Mouse (Mus musculus) embryonic fibroblast, embryonic 13.5 days (primary cell): ENCODE data around the gene Rpusd2.

Experiments used
- CTCF ChIP-seq: IDR thresholded peaks from 2 replicates; pipeline ENCODE4 v1.5.1; 2011; ENCODE audit warnings: mild to moderate bottlenecking, control low read depth, low read length, moderate library complexity, borderline replicate concordance; ENCODE audit not compliant: insufficient read depth
- POLR2A ChIP-seq: IDR thresholded peaks from 2 replicates; pipeline ENCODE4 v1.6.1; 2011; ENCODE audit warnings: low read depth, mild to moderate bottlenecking, control low read depth, low read length, moderate library complexity

DNA sequence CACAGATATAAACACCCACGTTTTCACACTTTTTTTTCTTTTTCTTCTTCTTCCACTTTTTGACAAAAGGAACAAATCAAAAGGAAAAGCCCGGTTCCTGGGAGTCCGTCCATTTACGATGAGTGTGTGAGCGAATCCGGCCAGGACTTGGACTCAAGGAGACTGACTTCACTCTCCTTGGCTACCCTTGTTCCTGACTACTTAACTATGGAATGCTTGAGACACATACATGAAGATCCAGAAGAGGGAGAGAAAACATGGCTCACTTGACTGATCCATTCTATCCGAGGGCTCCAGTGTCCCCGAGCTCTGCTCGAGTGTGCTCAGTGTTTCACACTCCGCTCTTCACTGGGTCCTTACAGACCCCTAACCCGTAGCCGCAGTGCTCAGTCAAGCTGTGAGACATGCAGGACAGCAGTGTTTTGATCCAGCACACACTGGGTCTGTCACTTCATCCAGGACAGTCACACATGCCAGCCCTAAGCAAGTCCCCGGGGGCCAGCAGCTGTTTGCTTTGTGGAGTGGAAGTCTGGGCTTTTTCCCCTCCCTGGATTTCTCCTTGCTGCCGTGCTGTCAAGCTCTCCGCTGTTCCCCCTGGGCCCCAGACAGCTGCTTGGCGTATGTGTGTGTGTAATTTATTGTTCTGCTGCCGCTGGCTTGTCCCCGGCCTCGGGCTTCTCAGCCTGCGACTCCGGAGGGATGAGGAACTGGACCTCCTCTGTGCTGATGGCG lies 16.0 kb upstream of the Rpusd2 start:
- TF ChIP-seq POLR2A (no peak), CTCF (no peak)
